Mouse (Mus musculus) hindbrain, embryonic 12.5 days (tissue): ENCODE results near the gene Cxcl16. TPM values are rescaled to one million over a fixed set of nuclear protein-coding genes. Genes with fewer than 3 reads are reported as not detected.
"Not testable (repeated sequence)": the region's sequence is repeated elsewhere in the genome, so short reads cannot be mapped to it uniquely, and the experiment has no call there.

Experiments
- ATAC-seq: fragments of 200-750 bp; cut with Nextera tagmentation; 2 replicates; pipeline ENCODE4 v1.8.0; 2017; ENCODE audit warnings: moderate TSS enrichment; ENCODE audit not compliant: low FRiP score
- H3K27ac ChIP-seq: fragments of 300-500 bp; sonication (generic); 2 replicates; pipeline ENCODE4 v1.5.1; 2016; ENCODE audit warnings: mild to moderate bottlenecking
- H3K27me3 ChIP-seq: fragments of 300-500 bp; sonication (generic); 2 replicates; pipeline ENCODE4 v1.6.1; 2016; ENCODE audit warnings: mild to moderate bottlenecking
- H3K36me3 ChIP-seq: fragments of 300-500 bp; sonication (generic); 2 replicates; pipeline ENCODE4 v1.6.1; 2016; ENCODE audit warnings: mild to moderate bottlenecking
- H3K4me1 ChIP-seq: fragments of 300-500 bp; sonication (generic); 2 replicates; pipeline ENCODE4 v1.6.1; 2016
- H3K4me2 ChIP-seq: fragments of 300-500 bp; sonication (generic); replicated peaks from 2 replicates; pipeline ENCODE4 v1.6.1; 2016; ENCODE audit warnings: mild to moderate bottlenecking
- H3K4me3 ChIP-seq: fragments of 300-500 bp; sonication (generic); 2 replicates; pipeline ENCODE4 v1.5.1; 2016; ENCODE audit warnings: mild to moderate bottlenecking
- H3K9ac ChIP-seq: fragments of 300-500 bp; sonication (generic); 2 replicates; pipeline ENCODE4 v1.6.1; 2016; ENCODE audit warnings: mild to moderate bottlenecking, moderate library complexity
- H3K9me3 ChIP-seq: fragments of 300-500 bp; sonication (generic); replicated peaks from 2 replicates; pipeline ENCODE4 v1.6.1; 2016; ENCODE audit warnings: mild to moderate bottlenecking
- WGBS: fragments of 180-500 bp; shearing (Covaris S2); methylation state at CpG from one replicate; pipeline ENCODE4 v1.1.7; 2016; 5-methylcytosine and 5-hydroxymethylcytosine counted together
- microRNA-seq: library from miRNA; unstranded; fragments of <30 nt; microRNA quantifications from one replicate; pipeline ENCODE4, GENCODE M21; 2017
- polyA plus RNA-seq: library from polyadenylated mRNA; unstranded; fragments of >200 nt; fragmentation: Nextera tagmentation; extraction: Ambion mirVana; gene quantifications from 2 replicates; pipeline ENCODE4 v1.2.1, GENCODE M21; 2016

Gene Cxcl16
- polyA plus RNA-seq, 1 experiment from 2014 or later, result 2.0 TPM

- Histone ChIP-seq H3K27me3 (no peaks in the 10 kb centered on the region), H3K4me3 (peak within 1 kb of the TSS; percentile 71), H3K9ac (peak within 1 kb of the TSS; percentile 80), H3K4me2 (peak within 1 kb of the TSS; percentile 62), H3K36me3 (peaks cover 17% of the 10 kb centered on the region), H3K4me1 (peaks cover 30% of the 10 kb centered on the region), H3K27ac (peak within 1 kb of the TSS; percentile 93), H3K9me3 (no peaks in the 10 kb centered on the region)
- WGBS, result 2% methylated on average over 56 of the region's 75 CpGs
- ATAC-seq, result peak; percentile 94
Observed at GRCm38 (mm10) chr11:70432048-70432894, 27.5 kb downstream of the Cxcl16 start, which contains the start of gene Arrb2. Arrb2 (plus strand) TSS chr11:70432635.

- H3K9me3 ChIP-seq, result no peaks in the 10 kb centered on the region
- WGBS, result 30% methylated on average over 5 of the region's 5 CpGs
- H3K36me3 ChIP-seq, result peaks cover 11% of the 10 kb centered on the region
- no peaks in the 10 kb centered on the region for H3K27me3 ChIP-seq
- H3K9ac ChIP-seq, result peak overlapping the region; percentile 13; the same call in 1 of the 2 replicates
- peak overlapping the region; percentile 62 for H3K4me2 ChIP-seq
- peaks cover 30% of the 10 kb centered on the region for H3K4me1 ChIP-seq
- H3K27ac ChIP-seq, result peak overlapping the region; percentile 93
- H3K4me3 ChIP-seq, result peak overlapping the region; percentile 71
- ATAC-seq, result no peak
Observed at GRCm38 (mm10) chr11:70431574-70431973, 28.2 kb downstream of the Cxcl16 start.

GRCm38 (mm10) chr11:70426598-70426997 is 33.2 kb downstream of the Cxcl16 start:
- H3K36me3 ChIP-seq, ATAC-seq, H3K4me2 ChIP-seq, H3K4me1 ChIP-seq, H3K27me3 ChIP-seq, H3K9ac ChIP-seq, H3K27ac ChIP-seq, H3K9me3 ChIP-seq, H3K4me3 ChIP-seq: not testable (repeated sequence)
- 74% methylated on average over 6 of the region's 6 CpGs for whole genome bisulfite sequencing

- ATAC-seq, result no peak
- Histone ChIP-seq H3K36me3 (no peaks in the 10 kb centered on the region), H3K4me2 (no peak overlapping the region), H3K27me3 (no peaks in the 10 kb centered on the region), H3K9me3 (no peaks in the 10 kb centered on the region), H3K9ac (no peak overlapping the region), H3K27ac (no peak overlapping the region), H3K4me3 (no peak overlapping the region), H3K4me1 (no peaks in the 10 kb centered on the region)
- WGBS, result 71% methylated on average over 5 of the region's 5 CpGs
Observed at GRCm38 (mm10) chr11:70419486-70419885, 40.3 kb downstream of the Cxcl16 start.

DNA sequence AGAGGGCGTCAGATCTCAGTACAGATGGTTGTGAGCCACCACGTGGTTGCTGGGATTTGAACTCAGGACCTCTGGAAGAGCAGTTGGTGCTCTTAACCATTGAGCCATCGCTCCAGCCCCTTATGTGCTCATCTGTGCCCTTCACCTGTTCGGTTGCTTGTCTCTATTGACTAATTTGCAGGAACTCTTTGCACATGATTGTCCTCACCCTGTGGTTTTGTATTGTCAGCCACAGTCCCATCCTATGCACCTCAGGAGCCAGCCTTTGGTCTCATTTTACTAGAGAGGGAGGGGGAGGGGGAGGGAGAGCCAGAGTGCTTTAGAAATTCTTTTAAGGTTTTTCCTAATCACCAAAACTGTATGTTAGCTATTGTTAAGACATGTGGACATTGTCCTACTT is 41.6 kb downstream of the Cxcl16 start:
- Histone ChIP-seq H3K9me3 (no peaks in the 10 kb centered on the region), H3K36me3 (no peaks in the 10 kb centered on the region), H3K4me2 (no peak overlapping the region), H3K9ac (no peak overlapping the region), H3K4me1 (no peaks in the 10 kb centered on the region), H3K27me3 (no peaks in the 10 kb centered on the region), H3K4me3 (no peak overlapping the region), H3K27ac (no peak overlapping the region)
- 58% methylated on average over 4 of the region's 4 CpGs for WGBS
- ATAC-seq, result no peak

DNA sequence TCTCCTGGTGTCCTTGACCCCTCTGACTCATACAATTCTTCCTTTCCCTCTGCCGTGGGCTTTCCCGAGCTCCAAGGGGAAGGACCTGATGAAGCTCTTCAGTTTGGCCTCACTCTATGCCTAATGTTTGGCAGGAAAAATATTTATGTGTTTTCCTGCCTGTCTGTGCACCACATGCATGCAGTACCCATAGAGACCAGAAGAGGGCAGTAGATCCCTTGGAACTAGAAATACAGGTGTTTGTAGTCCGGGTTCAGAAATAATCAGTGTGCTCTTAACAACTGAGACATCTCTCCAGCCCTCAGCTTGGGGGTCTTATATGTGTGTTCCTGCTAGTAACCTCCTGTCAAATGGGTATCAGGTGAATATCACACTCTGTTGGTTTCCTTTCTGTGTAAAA is 45.8 kb downstream of the Cxcl16 start:
- 16% methylated on average over 3 of the region's 3 CpGs for WGBS
- H3K9me3 ChIP-seq, result no peaks in the 10 kb centered on the region
- no peak for ATAC-seq

GRCm38 (mm10) chr11:70412591-70412990 is 47.2 kb downstream of the Cxcl16 start:
- no peak overlapping the region for H3K4me2 ChIP-seq
- no peak overlapping the region for H3K27ac ChIP-seq
- H3K36me3 ChIP-seq, result no peaks in the 10 kb centered on the region
- WGBS, result 74% methylated on average over 5 of the region's 5 CpGs
- peaks cover 16% of the 10 kb centered on the region for H3K4me1 ChIP-seq
- H3K4me3 ChIP-seq, result no peak overlapping the region
- no peaks in the 10 kb centered on the region for H3K9me3 ChIP-seq
- H3K9ac ChIP-seq, result no peak overlapping the region
- no peak for ATAC-seq
- no peaks in the 10 kb centered on the region for H3K27me3 ChIP-seq

More for the DNA sequence above, 45.8 kb downstream of the Cxcl16 start:
- H3K36me3 ChIP-seq, result no peaks in the 10 kb centered on the region
- H3K27ac ChIP-seq, result no peak overlapping the region
- no peaks in the 10 kb centered on the region for H3K27me3 ChIP-seq
- no peak overlapping the region for H3K4me3 ChIP-seq
- no peak overlapping the region for H3K4me2 ChIP-seq
- H3K9ac ChIP-seq, result no peak overlapping the region
- peaks cover 5% of the 10 kb centered on the region for H3K4me1 ChIP-seq

- no peaks in the 10 kb centered on the region for H3K9me3 ChIP-seq
- peak overlapping the region; percentile 98 for H3K4me2 ChIP-seq
- peaks cover 8% of the 10 kb centered on the region for H3K36me3 ChIP-seq
- no peaks in the 10 kb centered on the region for H3K27me3 ChIP-seq
- peaks cover 16% of the 10 kb centered on the region for H3K4me1 ChIP-seq
- 0 out of 2 replicates have a peak overlapping the region, but pooled peaks have one; percentile 70 for H3K27ac ChIP-seq
- no peak for ATAC-seq
- 61% methylated on average over 6 of the region's 6 CpGs for WGBS
- H3K4me3 ChIP-seq, result peak overlapping the region; percentile 100
- peak overlapping the region; percentile 97 for H3K9ac ChIP-seq
Observed at GRCm38 (mm10) chr11:70410297-70410643, 49.5 kb downstream of the Cxcl16 start.

GRCm38 (mm10) chr11:70409594-70410296 is 50.0 kb downstream of the Cxcl16 start, which contains the start of gene Pelp1:
Pelp1 (minus strand) TSS chr11:70410031.
- Histone ChIP-seq H3K9ac (peak within 1 kb of the TSS; percentile 97), H3K4me2 (peak within 1 kb of the TSS; percentile 98), H3K27ac (peak within 1 kb of the TSS; percentile 70; the same call in 1 of the 2 replicates), H3K9me3 (no peaks in the 10 kb centered on the region), H3K4me3 (peak within 1 kb of the TSS; percentile 100), H3K36me3 (peaks cover 13% of the 10 kb centered on the region), H3K4me1 (peaks cover 16% of the 10 kb centered on the region), H3K27me3 (no peaks in the 10 kb centered on the region)
- under 1% methylated on average over 59 of the region's 59 CpGs for WGBS
- peak; percentile 98 for ATAC-seq

Small RNA genes within 50 kb of the gene (microRNA-seq; reads per million reads assigned to microRNA genes)
- gene Mir7115, result not detected

Other genes with a start within 250 kb of the Cxcl16 start
- gene Slc16a11, start 247.2 kb downstream of the Cxcl16 start, polyA plus RNA-seq, result 2.4 and 2.6 TPM in 2 replicates
- 16.4 and 20.8 TPM in 2 replicates for gene Slc16a13, start 238.9 kb downstream of the Cxcl16 start, polyA plus RNA-seq
- 5.4 and 8.3 TPM in 2 replicates for gene Bcl6b, start 230.2 kb downstream of the Cxcl16 start, polyA plus RNA-seq
- 197 and 210 TPM in 2 replicates for gene 0610010K14Rik, start 222.1 kb downstream of the Cxcl16 start, polyA plus RNA-seq
- gene Gm21988, start 220.2 kb downstream of the Cxcl16 start, polyA plus RNA-seq, result 11.3 and 14.6 TPM in 2 replicates
- 195 and 200 TPM in 2 replicates for gene Rnasek, start 220.1 kb downstream of the Cxcl16 start, polyA plus RNA-seq
- 2.2 and 3.3 TPM in 2 replicates for gene Alox12, start 204.6 kb downstream of the Cxcl16 start, polyA plus RNA-seq
- gene Alox12e, start 137.4 kb downstream of the Cxcl16 start, polyA plus RNA-seq, result not detected in 2 replicates
- 0.09 TPM in 1 of 2 replicates, not detected in the other for gene Alox15, start 108.0 kb downstream of the Cxcl16 start, polyA plus RNA-seq
- gene Pelp1, start 50.0 kb downstream of the Cxcl16 start, polyA plus RNA-seq, result 40.2 and 40.4 TPM in 2 replicates
- 36.5 and 36.8 TPM in 2 replicates for gene Arrb2, start 27.3 kb downstream of the Cxcl16 start, polyA plus RNA-seq
- gene Med11, start 8.1 kb downstream of the Cxcl16 start, polyA plus RNA-seq, result 32.7 and 36.1 TPM in 2 replicates
- 0.60 and 1.1 TPM in 2 replicates for gene Zmynd15, start 551 bp downstream of the Cxcl16 start, polyA plus RNA-seq
- gene Tm4sf5, start 45.3 kb upstream of the Cxcl16 start, polyA plus RNA-seq, result 0.36 TPM in 1 of 2 replicates, not detected in the other
- gene Vmo1, start 54.6 kb upstream of the Cxcl16 start, polyA plus RNA-seq, result 0.34 TPM in 1 of 2 replicates, not detected in the other
- 0.36 TPM in 1 of 2 replicates, not detected in the other for gene Gltpd2, start 59.2 kb upstream of the Cxcl16 start, polyA plus RNA-seq
- gene Psmb6, start 65.4 kb upstream of the Cxcl16 start, polyA plus RNA-seq, result 679 and 744 TPM in 2 replicates
- not detected in 2 replicates for gene Gm40193, start 73.0 kb upstream of the Cxcl16 start, polyA plus RNA-seq
- 7.2 and 7.8 TPM in 2 replicates for gene Pld2, start 80.1 kb upstream of the Cxcl16 start, polyA plus RNA-seq
- gene Mink1, start 102.9 kb upstream of the Cxcl16 start, polyA plus RNA-seq, result 17.3 and 19.1 TPM in 2 replicates
- not detected in 2 replicates for gene 4930544D05Rik, start 155.9 kb upstream of the Cxcl16 start, polyA plus RNA-seq
- gene Chrne, start 159.2 kb upstream of the Cxcl16 start, polyA plus RNA-seq, result not detected in 2 replicates
- gene Gp1ba, start 179.1 kb upstream of the Cxcl16 start, polyA plus RNA-seq, result 0.10 and 0.38 TPM in 2 replicates
- gene Rnf167, start 187.3 kb upstream of the Cxcl16 start, polyA plus RNA-seq, result 96.0 and 102 TPM in 2 replicates
- gene Slc25a11, start 187.5 kb upstream of the Cxcl16 start, polyA plus RNA-seq, result 145 and 148 TPM in 2 replicates
- gene Pfn1, start 194.7 kb upstream of the Cxcl16 start, polyA plus RNA-seq, result 1,190 and 1,267 TPM in 2 replicates
- gene Eno3, start 197.2 kb upstream of the Cxcl16 start, polyA plus RNA-seq, result 14.9 and 18.5 TPM in 2 replicates
- gene Spag7, start 209.4 kb upstream of the Cxcl16 start, polyA plus RNA-seq, result 143 and 144 TPM in 2 replicates
- 15.2 and 15.7 TPM in 2 replicates for gene Camta2, start 228.1 kb upstream of the Cxcl16 start, polyA plus RNA-seq
- 0.99 and 1.4 TPM in 2 replicates for gene Inca1, start 240.2 kb upstream of the Cxcl16 start, polyA plus RNA-seq
- 2.3 and 3.0 TPM in 2 replicates for gene Kif1c, start 240.6 kb upstream of the Cxcl16 start, polyA plus RNA-seq